Mouse (Mus musculus): Measurements from ENCODE around the gene Magi1.

- TF ChIP-seq CTCF (IDR thresholded peaks at IDR 0.05) (no peak), POLR2A (IDR thresholded peaks at IDR 0.05; ENCODE audit: insufficient read depth, low read depth, low read length) (no peak), EP300 (IDR thresholded peaks at IDR 0.05; ENCODE audit: insufficient read depth, low read depth, low read length) (no peak)
Observed at GRCm38 (mm10) chr6:93737083-93737482, 546.6 kb downstream of the Magi1 start.
